Mouse (Mus musculus) testis, adult 2 months (tissue): ENCODE measurements around the gene Tnni2. TPM values are rescaled to one million over a fixed set of nuclear protein-coding genes. Genes with fewer than 3 reads are reported as not detected.

Experiments used
- H3K27ac ChIP-seq: fragments of 200-500 bp; 2 replicates; pipeline ENCODE4 v1.5.1; 2012; ENCODE audit warnings: low read depth, low read length; ENCODE audit not compliant: control insufficient read depth, insufficient read depth
- H3K27me3 ChIP-seq: fragments of 200-500 bp; 2 replicates; pipeline ENCODE4 v1.6.1; 2012; ENCODE audit warnings: mild to moderate bottlenecking, low read length, moderate library complexity; ENCODE audit not compliant: control insufficient read depth, insufficient read depth
- H3K36me3 ChIP-seq: fragments of 200-500 bp; 2 replicates; pipeline ENCODE4 v1.6.1; 2012; ENCODE audit warnings: mild to moderate bottlenecking, low read length; ENCODE audit not compliant: control insufficient read depth, insufficient read depth
- H3K4me1 ChIP-seq: fragments of 200-500 bp; 2 replicates; pipeline ENCODE4 v1.6.1; 2012; ENCODE audit warnings: low read length; ENCODE audit not compliant: control insufficient read depth, insufficient read depth
- H3K4me3 ChIP-seq: fragments of 200-500 bp; 2 replicates; pipeline ENCODE4 v1.5.1; 2012; ENCODE audit warnings: low read depth, mild to moderate bottlenecking, low read length, moderate library complexity, mixed read lengths; ENCODE audit not compliant: control insufficient read depth
- CTCF ChIP-seq: fragments of 200-500 bp; IDR thresholded peaks from 2 replicates; pipeline ENCODE4 v1.5.1; 2012; ENCODE audit warnings: low read depth, mild to moderate bottlenecking, inconsistent platforms, low read length, moderate library complexity; ENCODE audit not compliant: control insufficient read depth, insufficient read depth, insufficient replicate concordance
- POLR2A ChIP-seq: fragments of 200-500 bp; IDR thresholded peaks from 2 replicates; pipeline ENCODE4 v1.6.1; 2012; ENCODE audit warnings: low read depth, mild to moderate bottlenecking, inconsistent platforms, low read length, moderate library complexity; ENCODE audit not compliant: control insufficient read depth
- polyA plus RNA-seq: library from polyadenylated mRNA; depleted of rRNA; stranded (reverse); fragments of >200 nt; gene quantifications from 2 replicates; pipeline ENCODE4 v1.2.3, GENCODE M21; 2012

The Tnni2 gene
- polyA plus RNA-seq, 1 experiment, result not detected

- Histone ChIP-seq H3K27ac (no peak overlapping the region), H3K36me3 (no peaks in the 10 kb centered on the region), H3K4me3 (no peak overlapping the region), H3K4me1 (0 out of 2 replicates have a peak, but pooled peaks cover 2% of the 10 kb centered on the region), H3K27me3 (no peaks in the 10 kb centered on the region)
- TF ChIP-seq CTCF (no peak), POLR2A (no peak)
Observed at GRCm38 (mm10) chr7:142472936-142473335, 31.3 kb downstream of the Tnni2 start.

- H3K4me1 ChIP-seq, result 0 out of 2 replicates have a peak, but pooled peaks cover 2% of the 10 kb centered on the region
- no peaks in the 10 kb centered on the region for H3K27me3 ChIP-seq
- TF ChIP-seq POLR2A, result no peak
- no peak for TF ChIP-seq CTCF
- no peak overlapping the region for H3K27ac ChIP-seq
- no peaks in the 10 kb centered on the region for H3K36me3 ChIP-seq
- no peak overlapping the region for H3K4me3 ChIP-seq
Observed at GRCm38 (mm10) chr7:142473476-142473875, 31.9 kb downstream of the Tnni2 start.

GRCm38 (mm10) chr7:142474799-142475198 lies 33.2 kb downstream of the Tnni2 start:
- Histone ChIP-seq H3K4me1 (0 out of 2 replicates have a peak, but pooled peaks cover 2% of the 10 kb centered on the region), H3K27me3 (no peaks in the 10 kb centered on the region), H3K4me3 (peak overlapping the region; percentile 37), H3K27ac (peak overlapping the region; percentile 59), H3K36me3 (no peaks in the 10 kb centered on the region)
- no peak for TF ChIP-seq POLR2A
- no peak for TF ChIP-seq CTCF

- no peak for TF ChIP-seq POLR2A
- no peak for TF ChIP-seq CTCF
- no peaks in the 10 kb centered on the region for H3K27me3 ChIP-seq
- peak overlapping the region; percentile 37 for H3K4me3 ChIP-seq
- peak overlapping the region; percentile 59 for H3K27ac ChIP-seq
- H3K4me1 ChIP-seq, result 0 out of 2 replicates have a peak, but pooled peaks cover 2% of the 10 kb centered on the region
- no peaks in the 10 kb centered on the region for H3K36me3 ChIP-seq
Observed at GRCm38 (mm10) chr7:142475641-142476040, 34.0 kb downstream of the Tnni2 start.

GRCm38 (mm10) chr7:142476271-142476670 lies 34.7 kb downstream of the Tnni2 start:
- Histone ChIP-seq H3K27ac (no peak overlapping the region), H3K4me1 (peaks cover 2% of the 10 kb centered on the region; the same call in 1 of the 2 replicates), H3K36me3 (no peaks in the 10 kb centered on the region), H3K27me3 (no peaks in the 10 kb centered on the region), H3K4me3 (no peak overlapping the region)
- no peak for TF ChIP-seq POLR2A
- no peak for TF ChIP-seq CTCF

- H3K4me3 ChIP-seq, result no peak overlapping the region
- no peak overlapping the region for H3K27ac ChIP-seq
- H3K36me3 ChIP-seq, result no peaks in the 10 kb centered on the region
- H3K27me3 ChIP-seq, result no peaks in the 10 kb centered on the region
- no peak for TF ChIP-seq POLR2A
- no peak for TF ChIP-seq CTCF
- peaks cover 3% of the 10 kb centered on the region for H3K4me1 ChIP-seq
Observed at GRCm38 (mm10) chr7:142476795-142477452, 35.3 kb downstream of the Tnni2 start.

GRCm38 (mm10) chr7:142478001-142478400 lies 36.4 kb downstream of the Tnni2 start:
- Histone ChIP-seq H3K4me1 (peaks cover 3% of the 10 kb centered on the region), H3K27ac (no peak overlapping the region), H3K27me3 (no peaks in the 10 kb centered on the region), H3K4me3 (no peak overlapping the region), H3K36me3 (no peaks in the 10 kb centered on the region)
- TF ChIP-seq POLR2A, result no peak
